Mouse (Mus musculus): ENCODE data around the gene Rps4x. TPM values are rescaled to one million over a fixed set of nuclear protein-coding genes. Genes with fewer than 3 reads are reported as not detected.

The Rps4x gene
- total and polyA plus RNA-seq, 3 experiments: 1,993 to 2,760 TPM; not detected in 1

- no peak overlapping the region for H3K27ac ChIP-seq (ENCODE audit: control insufficient read depth, low read depth, low read length)
- H3K9me3 ChIP-seq (replicated peaks; ENCODE audit: insufficient read depth, low read length): no peaks in the 10 kb centered on the region
- no peak overlapping the region for H3K9ac ChIP-seq (ENCODE audit: control insufficient read depth, low read depth, low read length, poor library complexity, severe bottlenecking)
- DNase-seq (ENCODE audit: low read depth, low spot score): peak; percentile 45
- no peaks in the 10 kb centered on the region for H3K27me3 ChIP-seq (ENCODE audit: control insufficient read depth in 1 of 2, insufficient read depth in 2 of 2, low read length in 2 of 2)
- H3K36me3 ChIP-seq (ENCODE audit: control insufficient read depth in 1 of 2, insufficient read depth in 2 of 2, low read length in 2 of 2): peaks cover 0 to 2% of the 10 kb centered on the region in 2 experiments; a peak in 1 of 4 replicates
- H3K4me1 ChIP-seq (ENCODE audit: control insufficient read depth in 1 of 2, insufficient read depth in 2 of 2, low read length in 2 of 2): no peaks in the 10 kb centered on the region; a peak in 1 of 4 replicates
- H3K79me2 ChIP-seq (ENCODE audit: control insufficient read depth, insufficient read depth, low read length, poor library complexity): no peaks in the 10 kb centered on the region
- TF ChIP-seq MAFK (IDR thresholded peaks at IDR 0.05; ENCODE audit: borderline replicate concordance, low read depth, low read length) (no peak), RCOR1 (IDR thresholded peaks at IDR 0.05; ENCODE audit: low read depth, low read length) (no peak), RAD21 (IDR thresholded peaks at IDR 0.05; ENCODE audit: low read depth, low read length) (peak; percentile 30), GABPA (IDR thresholded peaks at IDR 0.05; ENCODE audit: low read depth, low read length) (no peak), SMC3 (IDR thresholded peaks at IDR 0.05; ENCODE audit: low read depth, low read length) (peak; percentile 33; the same call in 1 of the 2 replicates), CTCF (IDR thresholded peaks at IDR 0.05 in 2 of 3, conservative IDR thresholded peaks at IDR 0.05 in 1 of 3; ENCODE audit: control insufficient read depth in 1 of 3, insufficient read depth in 1 of 3, low read depth in 2 of 3, low read length in 3 of 3, poor library complexity in 1 of 3, severe bottlenecking in 1 of 3) (peak in 2 of 3 experiments; percentile 28 to 52; a peak in 3 of 6 replicates)
- no peak overlapping the region for H3K4me3 ChIP-seq (ENCODE audit: control insufficient read depth in 1 of 2, insufficient read depth in 1 of 2, low read depth in 2 of 2, low read length in 2 of 2)
These were observed 26.1 kb downstream of the Rps4x start for GRCm38 (mm10) chrX:102163096-102163495.

GRCm38 (mm10) chrX:102160528-102160927 is 28.7 kb downstream of the Rps4x start:
- Histone ChIP-seq H3K9ac (ENCODE audit: control insufficient read depth, low read depth, low read length, poor library complexity, severe bottlenecking) (no peak overlapping the region), H3K9me3 (replicated peaks; ENCODE audit: insufficient read depth, low read length) (no peaks in the 10 kb centered on the region), H3K4me1 (ENCODE audit: control insufficient read depth in 1 of 2, insufficient read depth in 2 of 2, low read length in 2 of 2) (peaks cover 0 to 4% of the 10 kb centered on the region in 2 experiments; a peak in 2 of 4 replicates), H3K27me3 (ENCODE audit: control insufficient read depth in 1 of 2, insufficient read depth in 2 of 2, low read length in 2 of 2) (no peaks in the 10 kb centered on the region), H3K27ac (ENCODE audit: control insufficient read depth, low read depth, low read length) (no peak overlapping the region), H3K4me3 (ENCODE audit: control insufficient read depth in 1 of 2, insufficient read depth in 1 of 2, low read depth in 2 of 2, low read length in 2 of 2) (no peak overlapping the region), H3K79me2 (ENCODE audit: control insufficient read depth, insufficient read depth, low read length, poor library complexity) (peaks cover 12% of the 10 kb centered on the region), H3K36me3 (ENCODE audit: control insufficient read depth in 1 of 2, insufficient read depth in 2 of 2, low read length in 2 of 2) (peaks cover 0 to 7% of the 10 kb centered on the region in 2 experiments; a peak in 2 of 4 replicates)
- DNase-seq (ENCODE audit: low read depth, low spot score): peak; percentile 66
- TF ChIP-seq TCF12 (IDR thresholded peaks at IDR 0.05; ENCODE audit: low read depth, low read length): no peak
- no peak for TF ChIP-seq CTCF (IDR thresholded peaks at IDR 0.05 in 2 of 3, conservative IDR thresholded peaks at IDR 0.05 in 1 of 3; ENCODE audit: control insufficient read depth in 1 of 3, insufficient read depth in 1 of 3, low read depth in 2 of 3, low read length in 3 of 3, poor library complexity in 1 of 3, severe bottlenecking in 1 of 3)
- TF ChIP-seq POLR2AphosphoS5 (IDR thresholded peaks at IDR 0.05; ENCODE audit: borderline replicate concordance, low read depth, low read length): no peak
- no peak; the same call in 1 of the 2 replicates for TF ChIP-seq RCOR1 (IDR thresholded peaks at IDR 0.05; ENCODE audit: low read depth, low read length)
- no peak for TF ChIP-seq ZC3H11A (IDR thresholded peaks at IDR 0.05; ENCODE audit: low read depth, low read length)
- no peak for TF ChIP-seq ZMIZ1 (IDR thresholded peaks at IDR 0.05; ENCODE audit: low read depth, low read length)
- TF ChIP-seq E2F4 (IDR thresholded peaks at IDR 0.05; ENCODE audit: borderline replicate concordance, low read depth, low read length): no peak
- TF ChIP-seq GATA1 (IDR thresholded peaks at IDR 0.05; ENCODE audit: low read depth, low read length): peak; percentile 60; the same call in 1 of the 2 replicates
- no peak for TF ChIP-seq MAX (IDR thresholded peaks at IDR 0.05; ENCODE audit: low read length)

- DNase-seq (ENCODE audit: low read depth, low spot score): peak; percentile 44
- no peak overlapping the region for H3K9ac ChIP-seq (ENCODE audit: control insufficient read depth, low read depth, low read length, poor library complexity, severe bottlenecking)
These were observed 29.4 kb downstream of the Rps4x start for GRCm38 (mm10) chrX:102159778-102160177.

More at GRCm38 (mm10) chrX:102159778-102160177, 29.4 kb downstream of the Rps4x start:
- Histone ChIP-seq H3K9me3 (replicated peaks; ENCODE audit: insufficient read depth, low read length) (no peaks in the 10 kb centered on the region), H3K79me2 (ENCODE audit: control insufficient read depth, insufficient read depth, low read length, poor library complexity) (peaks cover 16% of the 10 kb centered on the region), H3K4me1 (ENCODE audit: control insufficient read depth in 1 of 2, insufficient read depth in 2 of 2, low read length in 2 of 2) (peaks cover 0 to 4% of the 10 kb centered on the region in 2 experiments; a peak in 2 of 4 replicates), H3K36me3 (ENCODE audit: control insufficient read depth in 1 of 2, insufficient read depth in 2 of 2, low read length in 2 of 2) (peaks cover 0 to 13% of the 10 kb centered on the region in 2 experiments; a peak in 2 of 4 replicates), H3K27me3 (ENCODE audit: control insufficient read depth in 1 of 2, insufficient read depth in 2 of 2, low read length in 2 of 2) (no peaks in the 10 kb centered on the region), H3K4me3 (ENCODE audit: control insufficient read depth in 1 of 2, insufficient read depth in 1 of 2, low read depth in 2 of 2, low read length in 2 of 2) (no peak overlapping the region), H3K27ac (ENCODE audit: control insufficient read depth, low read depth, low read length) (no peak overlapping the region)
- TF ChIP-seq POLR2AphosphoS2 (IDR thresholded peaks at IDR 0.05; ENCODE audit: low read length): no peak
- TF ChIP-seq CTCF (IDR thresholded peaks at IDR 0.05 in 2 of 3, conservative IDR thresholded peaks at IDR 0.05 in 1 of 3; ENCODE audit: control insufficient read depth in 1 of 3, insufficient read depth in 1 of 3, low read depth in 2 of 3, low read length in 3 of 3, poor library complexity in 1 of 3, severe bottlenecking in 1 of 3): peak in 2 of 3 experiments; percentile 43 to 45; a peak in 5 of 6 replicates

All from MEL (cell line).